Mouse (Mus musculus) heart, adult 8-10 months (tissue): ENCODE results near the gene Olfr66. TPM values are rescaled to one million over a fixed set of nuclear protein-coding genes. Genes with fewer than 3 reads are reported as not detected.

Experiments used
- total RNA-seq, 4 experiments: library from RNA; stranded (reverse); gene quantifications; 2 replicates each; pipeline ENCODE4 v1.2.4; 2022

The Olfr66 gene
- total RNA-seq, 4 experiments from 2014 or later = not detected

Other genes starting within 250 kb of the Olfr66 start
- gene Olfr622, start 243.6 kb downstream of the Olfr66 start, total RNA-seq = not detected
- not detected for gene Olfr623, start 222.6 kb downstream of the Olfr66 start, total RNA-seq
- gene Olfr624, start 215.1 kb downstream of the Olfr66 start, total RNA-seq = not detected
- gene Olfr625-ps1, start 203.5 kb downstream of the Olfr66 start, total RNA-seq = not detected
- not detected for gene Olfr243, start 171.6 kb downstream of the Olfr66 start, total RNA-seq
- not detected for gene Olfr628, start 155.9 kb downstream of the Olfr66 start, total RNA-seq
- not detected for gene Olfr629, start 141.3 kb downstream of the Olfr66 start, total RNA-seq
- not detected for gene Olfr630, start 128.9 kb downstream of the Olfr66 start, total RNA-seq
- not detected for gene Olfr69, start 114.7 kb downstream of the Olfr66 start, total RNA-seq
- not detected for gene Olfr68, start 106.6 kb downstream of the Olfr66 start, total RNA-seq
- not detected for gene Olfr67, start 94.4 kb downstream of the Olfr66 start, total RNA-seq
- 1,000 to 10,000 TPM in 1 of 4 experiments, 100 to 1,000 TPM in 3; 208 to 1,111 (median 289) TPM for gene Hbb-bt, start 72.3 kb downstream of the Olfr66 start, total RNA-seq
- over 10,000 TPM in 1 of 4 experiments, 1,000 to 10,000 TPM in 3; 2,003 to 12,142 (median 2,942) TPM for gene Hbb-bs, start 58.2 kb downstream of the Olfr66 start, total RNA-seq
- gene Hbb-bh2, start 45.7 kb downstream of the Olfr66 start, total RNA-seq = not detected
- gene Hbb-bh1, start 43.1 kb downstream of the Olfr66 start, total RNA-seq = not detected
- not detected for gene Hbb-y, start 33.0 kb downstream of the Olfr66 start, total RNA-seq
- gene Olfr64, start 8.2 kb upstream of the Olfr66 start, total RNA-seq = not detected
- not detected for gene Olfr65, start 17.2 kb upstream of the Olfr66 start, total RNA-seq
- not detected for gene Olfr631, start 42.6 kb upstream of the Olfr66 start, total RNA-seq
- gene Olfr632, start 48.1 kb upstream of the Olfr66 start, total RNA-seq = not detected
- not detected for gene Olfr633, start 58.2 kb upstream of the Olfr66 start, total RNA-seq
- under 1 TPM in 1 of 4 experiments, not detected in 3; 0.03 TPM for gene Olfr635, start 84.9 kb upstream of the Olfr66 start, total RNA-seq
- not detected for gene Olfr638, start 112.5 kb upstream of the Olfr66 start, total RNA-seq
- under 1 TPM in 2 of 4 experiments, not detected in 2; 0.06 TPM for gene Olfr639, start 131.1 kb upstream of the Olfr66 start, total RNA-seq
- gene Olfr640, start 139.3 kb upstream of the Olfr66 start, total RNA-seq = not detected
- not detected for gene Olfr641, start 149.2 kb upstream of the Olfr66 start, total RNA-seq
- not detected for gene Olfr642, start 166.4 kb upstream of the Olfr66 start, total RNA-seq
- not detected for gene 4930516K23Rik, start 175.2 kb upstream of the Olfr66 start, total RNA-seq
- gene Olfr644, start 185.6 kb upstream of the Olfr66 start, total RNA-seq = not detected
- not detected for gene Olfr645, start 199.2 kb upstream of the Olfr66 start, total RNA-seq
- gene Olfr646, start 218.6 kb upstream of the Olfr66 start, total RNA-seq = not detected
- not detected for gene Ubqln5, start 243.6 kb upstream of the Olfr66 start, total RNA-seq